Mouse (Mus musculus): ENCODE data around the gene App.

The App gene

GRCm38 (mm10) chr16:85150902-85151301 is 22.7 kb downstream of the App start:
- DNase-seq = peak; percentile 93

GRCm38 (mm10) chr16:85149509-85149871 is 24.1 kb downstream of the App start:
- DNase-seq = peak; percentile 84

DNA sequence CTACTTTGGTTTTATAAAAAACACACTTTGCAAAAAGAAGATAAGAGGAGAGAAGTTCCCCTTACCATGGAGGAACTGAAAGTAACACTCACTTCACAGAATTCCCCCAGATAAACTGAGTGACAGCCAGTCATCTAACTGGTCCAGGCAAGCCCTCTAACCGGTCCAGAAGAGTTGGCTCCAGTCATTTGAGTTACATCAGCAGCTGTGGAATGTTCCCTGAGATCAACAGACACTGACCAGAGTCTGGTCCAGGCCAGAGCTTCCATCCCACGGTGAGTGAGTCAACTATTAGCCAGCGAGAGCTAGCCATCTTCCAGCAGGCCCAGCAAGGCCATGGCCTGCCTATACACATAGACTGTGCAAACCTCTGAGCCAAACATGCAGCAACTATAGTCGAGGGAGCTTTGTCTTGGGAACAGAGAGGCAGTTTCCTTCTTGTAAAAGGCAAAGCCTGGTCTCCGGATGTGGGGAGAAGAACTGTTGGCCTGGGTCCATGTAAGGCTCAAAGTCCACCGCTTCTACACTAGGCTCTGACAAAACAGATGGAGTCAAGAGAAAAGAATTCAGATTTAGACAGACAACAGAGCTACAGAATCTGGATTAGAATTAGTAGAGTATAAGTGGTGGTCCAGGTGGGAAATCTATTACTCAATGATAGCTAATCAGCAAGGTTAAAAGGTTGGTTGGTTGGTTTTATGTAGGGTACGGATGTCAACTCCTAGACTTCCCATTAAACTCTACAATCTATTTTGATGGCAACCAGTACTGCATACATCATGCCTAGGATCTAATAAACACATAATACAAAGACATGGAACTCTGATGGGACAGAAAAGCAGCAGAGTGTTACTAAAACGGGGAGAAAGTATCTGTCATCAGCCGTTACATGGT is 24.7 kb downstream of the App start:
- DNase-seq = peak; percentile 99

DNA sequence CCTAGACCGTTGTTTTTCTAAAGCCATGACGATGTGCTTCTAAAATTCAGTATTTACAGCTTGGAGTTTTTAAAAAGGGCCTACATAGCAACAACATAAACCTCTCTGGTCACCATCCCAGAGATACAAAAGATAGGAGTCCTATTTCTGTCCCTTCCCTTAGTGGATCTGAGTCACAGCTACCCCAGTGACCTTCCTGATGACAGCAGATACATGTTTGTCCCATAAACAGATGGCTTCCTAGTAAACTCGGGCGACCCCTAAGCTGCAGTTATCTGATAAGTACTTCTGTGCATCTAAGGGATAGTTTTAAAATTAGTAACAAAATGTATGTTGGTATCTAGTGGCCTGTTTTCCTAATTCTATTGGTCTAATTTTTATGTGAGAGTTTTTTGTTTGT is 26.1 kb downstream of the App start:
- DNase-seq = peak; percentile 72

- peak; percentile 80 for DNase-seq
Observed at GRCm38 (mm10) chr16:85145771-85146178, 27.8 kb downstream of the App start.

DNA sequence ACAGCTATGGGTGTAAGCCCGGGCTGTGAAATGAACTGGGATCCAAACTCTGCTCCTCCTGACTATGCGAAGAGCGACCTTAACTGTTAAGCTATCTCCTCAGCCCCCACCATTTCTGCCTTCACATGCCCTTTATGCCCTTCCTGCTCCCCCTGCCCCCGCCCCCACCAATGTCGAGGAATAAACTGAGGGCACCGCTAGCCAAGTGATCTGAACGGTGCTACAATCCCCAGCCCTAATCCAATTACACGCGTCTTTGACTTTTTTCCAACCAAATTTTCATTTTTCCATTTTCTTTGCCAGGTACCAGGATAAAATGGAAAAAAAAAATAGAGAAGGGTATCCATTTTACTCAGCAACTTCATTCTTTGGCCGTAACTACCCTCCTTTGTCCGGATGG is 28.2 kb downstream of the App start:
- no peak for DNase-seq

DNA sequence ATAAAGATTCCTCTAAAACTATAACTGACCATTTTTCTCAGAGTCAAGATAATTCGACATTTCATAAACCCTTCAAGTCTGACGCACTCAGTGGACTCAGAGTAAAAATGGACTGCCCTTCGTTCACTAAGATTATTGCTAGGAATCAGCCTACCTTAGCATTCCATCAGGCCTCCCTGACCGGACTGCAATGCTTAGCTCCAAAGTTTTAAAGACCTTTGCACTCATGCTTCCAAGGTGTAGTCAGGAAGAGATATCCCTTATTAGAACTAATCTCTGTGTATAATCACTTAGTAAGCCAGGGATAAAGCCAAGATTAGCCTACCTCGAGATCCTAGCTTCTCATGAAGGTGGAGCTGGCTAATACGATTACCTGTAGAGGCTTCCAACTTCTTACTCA is 29.2 kb downstream of the App start:
- DNase-seq = no peak

- DNase-seq = peak; percentile 27
Observed at GRCm38 (mm10) chr16:85143863-85144262, 29.7 kb downstream of the App start.

DNA sequence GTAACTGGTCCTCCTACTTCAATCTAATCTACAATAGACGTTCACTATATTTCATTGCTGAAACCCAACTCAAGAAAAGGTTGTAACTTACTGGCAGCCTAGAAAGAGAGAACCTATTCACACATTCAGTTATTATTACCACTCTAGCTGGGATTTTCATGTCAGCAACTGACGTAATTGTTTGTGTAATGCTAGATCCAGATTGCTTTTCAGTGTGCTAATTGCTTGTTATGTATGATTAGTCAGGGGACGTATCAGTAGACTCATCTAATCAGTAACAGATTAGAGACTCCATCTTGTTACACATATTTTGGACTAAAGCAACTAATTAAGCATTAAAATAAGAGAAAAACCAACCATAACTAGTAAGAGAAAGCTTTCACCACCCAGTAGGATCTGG is 30.4 kb downstream of the App start:
- no peak for DNase-seq

DNA sequence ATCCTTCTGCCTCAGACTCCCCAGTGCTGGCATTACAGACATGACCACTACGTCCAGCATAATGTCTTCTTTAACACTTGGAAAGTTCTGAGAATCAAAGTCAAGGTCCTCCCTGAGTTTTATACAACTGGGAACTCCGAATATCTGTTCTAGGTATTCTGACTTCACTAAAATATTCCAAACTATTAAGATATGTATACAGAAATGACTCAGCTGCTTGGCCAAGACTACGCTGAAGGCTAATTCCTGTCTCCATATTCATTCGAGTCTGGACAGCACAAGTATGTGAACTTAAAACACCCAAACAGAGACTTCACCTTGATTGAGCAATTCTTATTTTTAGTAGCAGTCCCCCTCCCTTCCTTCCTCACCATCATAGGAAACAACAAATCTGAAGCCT is 32.2 kb downstream of the App start:
- DNase-seq = no peak

GRCm38 (mm10) chr16:85139178-85139604 is 34.4 kb downstream of the App start:
- peak; percentile 70 for DNase-seq

GRCm38 (mm10) chr16:85137348-85137747 is 36.2 kb downstream of the App start:
- DNase-seq = peak; percentile 75

- DNase-seq = peak; percentile 67
Observed at GRCm38 (mm10) chr16:85136046-85136445, 37.5 kb downstream of the App start.

GRCm38 (mm10) chr16:85133468-85133881 is 40.1 kb downstream of the App start:
- DNase-seq = peak; percentile 99

DNA sequence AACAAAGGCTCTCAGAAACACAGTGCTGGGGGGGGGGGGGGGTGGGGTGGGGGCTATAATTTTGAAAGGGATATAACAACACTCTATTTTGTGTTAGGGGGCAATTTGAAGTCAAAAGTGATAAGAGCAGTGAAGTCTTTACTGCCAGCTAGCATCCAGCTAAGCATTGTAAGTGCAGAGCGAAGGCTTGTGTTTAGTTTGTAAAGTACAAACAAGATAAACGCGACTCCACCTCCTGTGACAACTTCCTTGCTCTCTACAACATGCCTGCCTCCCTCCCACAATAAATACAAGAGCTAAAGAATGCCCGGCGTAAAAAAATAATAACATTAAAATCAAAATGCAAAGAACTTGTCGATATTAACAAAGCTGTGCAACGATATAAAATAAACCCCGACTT is 40.5 kb downstream of the App start:
- DNase-seq = peak; percentile 84

DNA sequence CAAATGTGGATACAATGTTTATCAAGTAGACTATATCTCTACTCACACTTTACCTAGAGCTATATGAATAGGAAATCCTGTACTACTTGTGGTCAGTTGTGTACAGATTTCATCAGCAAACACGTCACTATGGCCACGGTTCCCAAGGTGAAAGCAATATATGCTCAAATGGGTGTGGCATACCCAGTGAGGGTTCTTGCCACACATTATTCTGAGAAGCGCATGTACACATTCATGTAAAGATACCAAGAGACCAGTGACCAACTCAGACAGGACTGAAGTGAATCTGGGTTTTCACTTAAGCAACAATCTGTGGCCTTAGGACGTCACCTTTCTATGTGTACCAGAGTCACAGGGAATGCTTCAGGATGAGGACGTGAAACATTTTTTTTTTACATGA is 41.4 kb downstream of the App start:
- peak; percentile 50 for DNase-seq

DNA sequence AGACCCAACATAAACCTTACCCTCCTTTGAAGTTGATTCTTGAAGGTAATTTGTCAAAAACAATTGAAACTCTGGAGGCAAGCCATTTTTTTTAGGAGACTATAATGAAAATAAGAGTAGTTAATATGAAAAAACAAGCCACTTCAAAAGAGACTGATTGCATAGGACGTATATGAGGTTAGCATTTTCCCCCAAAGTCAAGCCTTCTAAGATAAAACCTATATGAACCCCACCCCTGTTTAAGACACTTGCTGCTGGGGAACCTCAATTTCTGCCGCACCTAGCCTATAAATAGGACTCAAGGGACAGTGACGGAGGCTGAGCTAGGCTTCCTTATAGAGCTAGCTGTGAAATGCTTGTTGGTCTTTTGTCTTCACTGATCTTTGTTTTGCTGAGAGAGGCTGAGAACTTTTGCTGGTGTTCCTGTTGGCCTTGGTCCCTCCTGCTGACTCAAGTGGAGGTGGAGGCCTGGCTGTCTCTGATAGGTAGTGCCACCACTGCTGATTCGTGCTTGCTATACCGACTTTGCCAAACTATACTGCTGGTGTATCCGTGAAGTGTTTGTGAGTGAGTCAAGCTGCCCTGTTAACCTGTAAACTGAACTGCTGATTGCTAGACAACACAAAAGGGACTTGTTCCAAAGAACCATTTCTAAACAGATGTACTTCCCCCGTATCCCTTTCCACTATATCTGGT is 42.6 kb downstream of the App start:
- peak; percentile 78 for DNase-seq

DNA sequence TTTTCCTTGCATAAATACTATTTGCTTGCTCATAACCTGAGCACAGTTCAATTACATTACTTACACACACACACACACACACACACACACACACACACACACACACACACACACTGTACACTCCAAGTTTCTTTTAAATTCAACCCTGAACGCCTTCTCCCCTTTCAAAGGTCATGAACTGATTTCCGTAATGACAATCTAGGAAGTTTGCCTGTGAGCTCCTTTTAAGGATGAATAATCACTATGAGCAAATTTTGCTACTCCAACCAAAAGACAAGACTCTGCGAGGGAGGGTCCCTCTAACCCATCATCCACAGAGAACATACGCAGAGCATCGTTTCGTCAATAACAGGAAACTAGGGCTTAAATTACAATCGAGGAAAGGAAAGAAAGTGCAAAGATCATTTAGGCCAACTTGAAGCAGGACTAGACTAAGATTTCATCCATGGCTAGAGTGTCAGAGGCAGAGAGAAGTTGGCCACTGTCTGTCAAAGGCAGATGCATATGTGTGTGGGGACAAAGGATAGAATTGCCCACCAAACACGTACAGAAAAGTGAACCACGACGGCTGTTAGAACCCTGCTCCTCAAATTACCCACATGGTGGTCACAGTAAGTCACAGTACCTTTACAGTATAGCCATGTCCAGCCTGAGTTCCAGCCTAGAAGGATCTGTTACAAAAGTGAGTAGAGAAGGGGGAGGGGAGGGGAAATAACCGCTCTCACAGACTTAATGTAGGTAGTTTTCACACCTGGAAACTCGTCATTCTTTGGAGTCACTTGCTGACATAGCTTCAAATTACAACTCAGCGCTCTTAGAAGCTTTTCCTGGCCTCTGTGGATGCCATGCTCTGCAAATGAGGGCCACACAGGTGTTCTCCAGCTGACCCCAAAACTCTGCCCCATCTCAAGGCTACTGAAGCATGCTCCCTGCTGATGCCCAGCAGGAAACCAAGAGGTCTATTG is 44.6 kb downstream of the App start:
- peak; percentile 81 for DNase-seq

DNA sequence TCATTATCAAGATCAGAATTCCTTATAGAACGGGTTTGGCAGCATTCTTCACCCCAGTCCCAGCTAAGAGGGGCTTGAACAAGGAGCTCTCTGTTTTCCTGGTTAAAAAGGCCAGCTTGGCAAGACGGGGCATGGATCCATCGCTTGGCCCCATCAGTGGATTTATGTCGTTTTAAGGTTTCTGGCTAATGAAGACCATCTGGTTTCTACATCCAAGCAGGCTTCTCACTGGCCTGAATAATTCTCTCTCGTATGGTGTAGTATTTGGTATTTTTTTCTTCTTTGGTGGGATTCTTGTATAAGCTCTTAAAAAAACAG is 45.3 kb downstream of the App start:
- peak; percentile 60 for DNase-seq

- DNase-seq = peak; percentile 58
Observed at GRCm38 (mm10) chr16:85127661-85128346, 45.8 kb downstream of the App start.

- no peak for DNase-seq
Observed at GRCm38 (mm10) chr16:85124649-85125048, 48.9 kb downstream of the App start.

GRCm38 (mm10) chr16:85121983-85122382 is 51.6 kb downstream of the App start:
- DNase-seq = no peak

DNA sequence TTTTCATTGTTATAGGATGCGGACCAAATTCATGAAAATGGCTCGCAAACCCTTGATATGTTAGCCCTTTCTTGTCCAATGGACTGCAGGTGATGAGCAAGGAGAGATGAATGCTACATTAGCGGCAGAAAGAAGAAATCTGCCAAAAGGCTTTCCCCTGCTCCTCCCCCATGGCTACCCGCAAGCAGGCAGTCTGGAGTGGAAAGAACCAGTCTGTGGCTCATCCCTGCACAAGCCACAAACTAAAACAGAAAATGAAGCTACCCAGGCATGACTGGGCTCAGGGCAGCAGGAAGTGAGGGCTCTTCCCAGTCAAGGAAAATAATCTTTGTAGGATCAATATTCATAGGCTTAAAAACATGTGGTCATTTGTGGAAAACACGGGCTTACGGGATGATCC is 54.6 kb downstream of the App start:
- DNase-seq = no peak
